Mouse (Mus musculus): Measurements from ENCODE around the gene Galnt17.
A peak's percentile ranks its signal among the peaks of the same experiment; 100 is the strongest.

Gene Galnt17

DNA sequence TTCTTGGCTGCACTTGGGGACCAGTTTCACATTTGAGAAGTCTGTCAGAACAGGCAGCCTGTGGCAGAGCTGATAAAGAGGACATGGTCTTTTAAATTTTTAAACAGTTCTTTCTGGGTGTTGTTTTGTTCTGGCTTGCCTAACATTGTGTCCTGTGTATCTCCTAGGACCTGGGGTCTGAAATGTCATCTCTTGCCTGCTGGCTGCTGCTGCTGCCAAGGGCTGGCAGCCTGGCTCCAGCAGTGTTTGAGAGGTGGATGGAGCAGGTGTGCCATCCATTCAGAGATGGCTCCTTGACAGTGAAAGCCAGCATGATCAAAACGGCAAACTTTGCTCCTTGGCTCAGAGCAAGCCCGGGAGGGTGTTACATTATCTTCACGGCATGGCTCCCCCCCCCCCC, 393.7 kb downstream of the Galnt17 start:
- no peak for DNase-seq

GRCm38 (mm10) chr5:130911551-130911950, 396.7 kb downstream of the Galnt17 start:
- no peak for DNase-seq

- DNase-seq = no peak
Measured at GRCm38 (mm10) chr5:130901736-130902135, 406.6 kb downstream of the Galnt17 start.

DNA sequence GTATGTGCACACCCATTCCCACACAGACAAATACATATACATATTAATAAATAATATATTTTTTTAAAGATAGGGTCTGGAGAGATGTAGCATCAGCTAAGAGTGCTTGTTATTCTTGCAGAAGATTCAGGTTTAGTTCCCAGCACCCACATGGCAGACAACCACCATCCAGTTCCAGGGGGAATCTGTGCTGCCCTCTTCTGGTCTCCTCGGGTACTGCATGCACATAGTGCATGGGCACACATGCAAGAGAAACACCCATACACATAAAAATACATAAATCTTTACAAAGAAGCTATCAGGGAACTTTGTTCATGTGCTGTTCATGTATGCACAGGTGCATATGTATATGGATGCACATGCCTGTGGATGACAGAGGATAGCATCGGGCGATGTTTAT, 412.3 kb downstream of the Galnt17 start:
- DNase-seq = no peak

DNA sequence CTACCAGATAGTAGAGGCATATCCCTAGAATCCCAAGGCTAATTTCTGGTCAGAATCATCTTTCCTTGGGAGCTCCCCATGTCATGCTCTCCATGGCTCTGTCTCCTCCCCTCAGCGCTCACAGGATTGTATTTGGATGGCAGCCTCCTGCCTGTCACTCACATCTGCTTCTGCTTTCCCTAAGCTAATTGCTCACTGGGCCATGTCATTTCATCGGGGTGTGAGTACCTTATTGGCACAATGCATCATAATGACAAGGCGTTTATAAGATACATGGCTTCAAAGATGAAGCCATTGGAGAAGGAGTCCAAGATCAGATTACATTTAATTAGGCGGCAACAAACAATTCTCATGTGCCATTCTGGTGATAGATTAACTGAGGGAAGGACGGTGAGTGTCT, 416.6 kb downstream of the Galnt17 start:
- no peak for DNase-seq

DNA sequence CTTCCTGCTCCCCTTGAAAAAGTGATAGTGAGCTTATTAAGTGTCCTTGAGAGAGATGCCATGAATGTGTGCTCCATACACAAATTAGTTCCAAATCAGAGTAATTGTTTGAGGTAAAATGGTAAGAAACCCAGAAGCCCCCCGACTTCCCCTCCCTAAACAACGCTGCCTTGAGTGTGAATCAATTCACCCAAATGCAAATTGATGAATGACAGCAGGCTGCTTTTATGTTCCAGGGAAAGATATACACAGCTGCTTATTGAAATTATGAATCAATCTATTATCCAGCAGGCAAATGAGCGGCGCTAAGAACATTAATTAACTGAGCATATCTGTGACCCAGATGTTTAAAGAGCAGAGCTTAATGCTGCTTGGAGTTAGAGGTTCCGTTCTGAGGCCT, 428.0 kb downstream of the Galnt17 start:
- no peak for DNase-seq

DNA sequence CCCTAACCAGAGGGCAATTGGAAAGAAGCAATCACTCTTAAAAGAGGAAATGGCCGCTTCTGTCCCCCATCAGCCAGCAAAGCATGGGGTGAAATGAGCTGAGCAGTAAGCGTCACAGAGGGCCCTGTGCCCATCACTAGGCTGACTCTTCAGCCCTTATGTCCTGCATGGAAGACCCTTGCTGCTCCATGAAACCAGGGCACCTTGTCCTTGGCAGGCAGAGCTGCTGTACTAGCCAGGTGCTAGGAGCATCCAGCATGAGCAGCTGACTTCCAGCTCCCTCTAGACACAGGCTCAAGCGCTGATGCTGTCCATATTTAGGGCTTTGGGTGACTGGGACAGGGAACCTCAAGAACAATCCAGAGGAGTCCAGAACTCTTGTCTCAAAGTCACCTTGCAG, 432.9 kb downstream of the Galnt17 start:
- no peak for DNase-seq

DNA sequence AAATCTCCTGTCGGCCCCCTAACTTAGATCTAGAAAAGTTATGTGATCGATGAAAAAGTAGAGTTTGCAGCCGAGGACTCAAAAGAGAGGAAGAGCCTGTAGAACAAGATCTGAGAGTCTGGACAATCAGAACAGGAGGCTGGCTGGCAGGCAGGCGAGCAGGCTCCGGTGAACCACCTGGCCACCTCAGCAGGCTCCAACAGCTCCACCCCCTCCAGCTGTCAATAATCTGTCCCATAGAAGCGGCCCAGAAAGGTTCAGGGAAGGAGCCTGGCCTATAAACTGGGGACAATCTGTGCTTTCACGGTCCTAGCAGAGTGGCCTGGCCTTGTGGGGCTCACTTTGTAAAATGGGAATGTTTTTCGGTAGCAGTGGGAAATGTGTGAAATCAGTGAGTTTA, 437.2 kb downstream of the Galnt17 start:
- DNase-seq = no peak

DNA sequence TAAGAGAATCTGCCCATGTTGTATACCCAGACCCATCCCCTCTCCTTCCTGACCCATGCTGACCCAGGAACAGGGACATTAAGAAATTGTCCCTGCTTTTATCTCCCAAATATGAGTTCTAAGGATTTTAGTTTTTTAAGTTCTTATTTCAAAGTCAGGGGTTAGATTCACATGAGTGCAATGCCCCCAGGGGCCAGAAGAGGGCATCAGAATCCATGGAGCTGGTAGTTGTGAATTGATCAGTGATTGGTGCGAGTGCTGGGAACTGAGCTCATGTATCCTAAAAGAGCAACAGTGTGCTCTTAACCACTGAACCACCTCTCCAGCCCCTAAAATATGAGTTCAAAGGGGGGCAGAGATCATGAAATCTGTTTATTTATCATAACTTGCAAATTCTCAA, 438.4 kb downstream of the Galnt17 start:
- DNase-seq = no peak

DNA sequence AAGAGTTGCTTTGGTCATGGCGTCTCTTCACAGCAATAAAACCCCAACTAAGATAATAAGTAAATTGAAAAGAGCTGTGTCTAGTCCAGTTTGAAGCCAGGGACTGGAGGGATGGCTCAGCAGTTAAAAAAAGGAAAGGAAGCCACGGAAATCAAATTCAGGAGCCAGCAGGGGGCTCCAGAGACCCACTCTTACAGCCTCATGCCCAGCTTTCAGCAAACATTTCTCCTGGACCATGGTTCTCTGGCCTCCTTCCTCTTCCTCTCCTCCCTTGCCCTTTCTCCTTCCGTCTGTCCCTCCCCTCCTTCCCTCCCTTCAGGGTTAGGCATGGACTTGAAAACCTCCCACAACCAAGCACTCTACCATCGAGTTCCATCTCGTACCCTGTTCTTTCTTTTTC, 446.0 kb downstream of the Galnt17 start:
- peak; percentile 61 for DNase-seq

- no peak for DNase-seq
Measured at GRCm38 (mm10) chr5:130859736-130860135, 448.6 kb downstream of the Galnt17 start.

DNA sequence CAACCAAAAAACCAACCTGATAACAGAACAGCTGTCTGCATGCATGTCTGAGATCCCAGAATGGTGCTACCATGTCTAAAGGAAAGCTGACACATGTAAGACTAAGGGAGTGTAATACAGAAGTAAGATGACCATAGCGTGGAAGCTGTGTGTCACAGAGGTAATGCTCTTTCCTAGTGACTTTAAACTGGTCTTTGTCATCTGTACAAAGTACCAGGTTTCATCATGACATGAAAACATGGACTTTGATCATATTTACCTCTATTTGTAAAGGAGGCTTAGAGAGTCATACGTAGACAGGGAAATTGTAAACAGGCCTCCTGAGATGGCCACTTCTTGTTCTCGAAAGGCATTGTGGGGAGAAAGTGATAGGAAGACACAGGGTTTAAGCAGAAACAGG, 449.6 kb downstream of the Galnt17 start:
- DNase-seq = no peak

DNA sequence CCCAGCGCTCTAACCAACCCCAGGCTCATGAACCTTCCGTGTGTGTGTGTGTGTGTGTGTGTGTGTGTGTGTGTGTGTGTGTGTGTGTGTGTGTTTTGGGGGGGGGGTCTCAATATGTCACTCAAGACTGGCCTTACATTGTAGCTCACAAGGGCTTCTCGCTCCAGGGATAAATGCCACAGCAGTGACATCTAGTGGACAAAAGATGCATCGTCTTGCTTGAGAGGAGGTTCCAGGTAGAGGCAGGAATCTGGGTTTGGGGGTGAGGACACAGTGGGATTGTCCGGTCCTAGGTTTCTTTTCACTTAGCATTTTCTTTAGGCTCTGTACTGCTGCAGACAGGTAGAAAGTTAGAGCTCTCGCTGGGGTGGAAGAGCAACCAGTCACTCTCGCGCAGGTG, 450.1 kb downstream of the Galnt17 start:
- DNase-seq = peak; percentile 32

DNA sequence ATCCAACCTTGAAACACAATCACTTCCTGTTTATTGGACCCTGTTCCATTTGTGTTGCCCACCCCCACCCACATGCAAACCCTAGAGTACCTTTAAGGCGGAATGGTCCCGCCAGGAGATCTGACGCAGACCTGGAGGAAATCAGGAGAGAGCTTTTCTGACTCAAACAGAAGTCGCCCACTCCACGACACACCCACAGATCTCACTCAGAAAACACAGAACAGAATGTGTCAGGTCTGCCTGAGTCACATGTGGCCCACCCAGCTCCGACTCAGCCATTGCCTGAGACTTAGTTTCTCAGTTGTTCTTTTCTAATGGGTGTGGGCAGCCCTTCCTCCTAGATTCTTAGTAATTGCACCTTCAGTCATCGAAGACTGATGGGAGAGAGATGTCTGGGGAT, 453.9 kb downstream of the Galnt17 start:
- peak; percentile 64 for DNase-seq

GRCm38 (mm10) chr5:130853371-130853770, 454.9 kb downstream of the Galnt17 start:
- peak; percentile 83 for DNase-seq

DNA sequence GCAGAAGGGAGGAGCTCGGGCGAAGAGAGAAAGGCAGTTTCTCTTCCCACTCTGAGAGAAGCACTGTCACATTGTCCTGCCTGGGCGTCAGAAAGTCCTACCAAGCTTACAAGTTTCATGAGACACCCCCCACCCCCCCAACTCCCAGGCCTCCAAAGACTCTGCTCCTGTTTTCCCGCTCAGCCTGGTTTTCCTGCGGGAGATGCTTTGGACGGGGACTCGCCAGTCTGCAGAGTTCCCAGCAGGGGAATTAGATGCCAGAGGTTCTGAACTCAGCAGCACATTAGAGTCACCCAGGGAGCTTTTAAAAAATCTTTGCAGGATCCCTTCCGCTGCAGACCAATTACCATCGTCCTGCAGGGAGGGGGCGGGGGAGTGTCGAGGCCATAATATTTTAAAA, 456.1 kb downstream of the Galnt17 start:
- no peak for DNase-seq

GRCm38 (mm10) chr5:130849610-130850009, 458.7 kb downstream of the Galnt17 start:
- no peak for DNase-seq

DNA sequence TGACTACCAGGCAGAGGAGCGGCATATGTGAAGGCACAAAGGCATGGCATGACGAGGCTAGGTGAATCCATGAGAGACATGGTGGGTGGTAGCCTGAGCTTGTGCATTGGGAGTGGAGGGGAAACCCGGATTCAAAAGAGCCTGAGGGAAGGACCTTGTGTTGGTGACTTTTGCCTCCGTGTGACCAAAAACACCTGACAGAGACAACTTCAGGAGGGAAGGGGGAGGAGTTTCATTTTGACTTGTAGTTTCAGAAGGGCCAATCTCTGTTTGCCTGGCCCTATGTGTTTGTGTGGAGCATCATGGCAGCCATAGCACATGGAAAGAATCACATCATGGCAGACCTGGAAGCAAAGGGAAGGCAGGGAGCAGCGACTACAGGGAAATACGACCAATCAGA, 459.7 kb downstream of the Galnt17 start:
- DNase-seq = no peak

DNA sequence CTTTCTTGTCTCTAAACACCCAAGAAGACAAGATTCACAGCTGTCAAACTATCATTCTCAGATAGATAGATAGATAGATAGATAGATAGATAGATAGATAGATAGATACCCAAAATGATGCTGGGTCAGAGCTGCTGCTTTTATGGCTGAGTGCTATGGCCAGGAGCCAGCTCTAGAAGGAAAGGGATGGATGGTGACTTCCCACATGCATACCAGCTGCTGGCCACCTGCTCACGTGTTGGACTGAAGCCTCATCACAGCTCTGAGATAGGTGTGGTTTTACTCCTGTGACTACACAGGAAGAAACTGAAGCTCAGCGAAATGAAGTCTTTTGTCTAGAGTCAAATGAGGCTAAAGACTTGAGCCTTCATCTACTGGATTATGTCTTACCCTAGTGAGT, 482.5 kb downstream of the Galnt17 start:
- DNase-seq = no peak
